ENCODE assay signal across 9 mouse cellular contexts in the genomic region with DNA sequence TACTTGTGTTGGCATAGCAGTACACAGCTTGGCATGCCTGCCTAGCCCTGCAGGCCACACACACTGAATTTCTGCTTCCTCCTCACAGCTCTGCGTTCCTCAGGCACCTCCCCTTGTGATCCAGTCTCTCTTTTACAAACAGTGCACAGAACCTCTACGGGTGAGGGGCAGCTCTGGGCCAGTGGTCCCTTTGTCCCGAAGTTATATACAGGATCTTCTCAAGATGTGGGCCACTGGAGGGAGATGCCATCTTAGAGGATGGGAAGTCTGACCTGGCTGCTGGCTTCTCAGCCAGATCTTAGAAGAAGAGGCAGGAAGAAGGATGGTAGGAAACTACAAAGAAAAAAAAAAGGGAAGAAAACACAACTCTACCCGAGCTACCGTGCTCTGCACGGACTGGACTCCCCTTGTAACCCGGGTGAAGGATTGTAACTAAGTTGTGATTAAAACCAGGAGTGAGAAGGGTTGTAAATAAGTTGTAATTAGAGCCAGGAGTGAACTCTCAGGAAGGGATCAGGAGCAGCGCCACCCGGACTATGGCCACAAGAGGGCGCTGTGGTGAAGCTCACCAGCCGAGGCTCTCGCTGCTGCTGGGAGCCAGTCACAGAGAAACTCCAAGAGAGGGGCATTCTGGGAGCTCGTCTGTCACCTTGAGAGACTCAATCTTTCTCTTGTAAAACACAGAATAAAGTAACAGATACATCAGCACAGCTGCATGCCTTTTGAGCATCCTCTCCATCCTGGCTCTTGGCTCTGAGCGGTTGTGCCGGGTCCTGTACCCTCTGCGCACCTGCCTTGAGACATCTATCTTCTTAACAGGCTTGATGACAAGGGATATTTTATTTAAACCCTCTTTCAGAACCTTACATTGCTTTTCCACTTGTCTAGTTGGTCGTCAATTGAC.
DNase-seq lines count a peak whose midpoint lies in the region; TF ChIP-seq lines count a peak whose summit lies in the region.
"Had no signal": no experiment of that assay in that cellular context is flagged by ENCODE, and none has a peak within 500 bp of the region (broad histone marks: within the 10 kb centered on the region; RNA-seq: fewer than 3 reads in every experiment).

No protein-coding gene starts in this region.

- H3K4me3 ChIP-seq in cerebellum, adult 2 months (replicated peaks; ENCODE audit: insufficient read depth, low read depth, low read length): no peak overlapping the region
- no peak overlapping the region for H3K4me3 ChIP-seq in hindbrain, embryonic 10.5 days
- H3K4me3 ChIP-seq in layer of hippocampus, adult 2 months: no peak overlapping the region
- H3K4me3 ChIP-seq: megakaryocyte, embryonic 14.5 days had no signal

- no peaks in the 10 kb centered on the region for H3K36me3 ChIP-seq in hindbrain, embryonic 10.5 days

- no peak overlapping the region for H3K27ac ChIP-seq in cerebellum, adult 2 months (ENCODE audit: insufficient read depth, low read length)
- peak overlapping the region; percentile 64; the same call in 1 of the 2 replicates for H3K27ac ChIP-seq in hindbrain, embryonic 10.5 days
- H3K27ac ChIP-seq in layer of hippocampus, adult 2 months: peak overlapping the region; percentile 40; the same call in 1 of the 2 replicates

- 0 out of 2 replicates have a peak, but pooled peaks cover 3% of the 10 kb centered on the region for H3K4me1 ChIP-seq in cerebellum, adult 2 months (ENCODE audit: control insufficient read depth, insufficient read depth, low read length)
- peaks cover 16% of the 10 kb centered on the region for H3K4me1 ChIP-seq in hindbrain, embryonic 10.5 days (replicated peaks)
- H3K4me1 ChIP-seq: megakaryocyte, embryonic 14.5 days had no signal

- peak; percentile 92 for DNase-seq in NIH3T3 (ENCODE audit: low read depth)
- DNase-seq in cerebellum, adult 2 months: peak; percentile 76 to 85
- peak; percentile 91 for DNase-seq in forelimb bud, embryonic 11.5 days (ENCODE audit: low read depth, low spot score)
- peak; percentile 87 for DNase-seq in hindbrain, embryonic 10.5 days (ENCODE audit: low spot score)
- peak; percentile 76 to 91 for DNase-seq in layer of hippocampus, adult 2 months (ENCODE audit: low spot score in 2 of 2)
- peak; percentile 92 for DNase-seq in lung, postnatal 14 days
- DNase-seq in retina, postnatal 1 day: peak; percentile 82
- peak; percentile 66 for DNase-seq in urinary bladder, adult 2 months (ENCODE audit: low spot score)

- no peaks in the 10 kb centered on the region for H3K9me3 ChIP-seq in hindbrain, embryonic 10.5 days
- H3K9me3 ChIP-seq: megakaryocyte, embryonic 14.5 days had no signal

- H3K27me3 ChIP-seq in cerebellum, adult 2 months (ENCODE audit: control insufficient read depth, insufficient read depth, low read length): no peaks in the 10 kb centered on the region
- 0 out of 2 replicates have a peak, but pooled peaks cover 4% of the 10 kb centered on the region for H3K27me3 ChIP-seq in hindbrain, embryonic 10.5 days (ENCODE audit: insufficient read depth, poor library complexity, severe bottlenecking)

- 22% methylated on average over 17 of the region's 17 CpGs for WGBS in cerebellum, adult 2 months
- WGBS in hindbrain, embryonic 10.5 days: 22% methylated on average over 17 of the region's 17 CpGs

- peak; percentile 93 for TF ChIP-seq CTCF in cerebellum, adult 2 months (IDR thresholded peaks at IDR 0.05; ENCODE audit: borderline replicate concordance, insufficient read depth, low read depth, low read length)
- TF ChIP-seq CTCF in layer of hippocampus, adult 2 months (conservative IDR thresholded peaks at IDR 0.05): peak; percentile 97

- no peak for TF ChIP-seq POLR2A in cerebellum, adult 2 months (IDR thresholded peaks at IDR 0.05; ENCODE audit: borderline replicate concordance, insufficient read depth, low read length)
